Mouse (Mus musculus): ENCODE data around the gene Lsm10. TPM values are rescaled to one million over a fixed set of nuclear protein-coding genes. Genes with fewer than 3 reads are reported as not detected.

Gene Lsm10
- 48.5 and 51.6 TPM in 2 replicates for polyA plus RNA-seq (2015; fragmentation: Nextera tagmentation; extraction: Ambion mirVana)

DNA sequence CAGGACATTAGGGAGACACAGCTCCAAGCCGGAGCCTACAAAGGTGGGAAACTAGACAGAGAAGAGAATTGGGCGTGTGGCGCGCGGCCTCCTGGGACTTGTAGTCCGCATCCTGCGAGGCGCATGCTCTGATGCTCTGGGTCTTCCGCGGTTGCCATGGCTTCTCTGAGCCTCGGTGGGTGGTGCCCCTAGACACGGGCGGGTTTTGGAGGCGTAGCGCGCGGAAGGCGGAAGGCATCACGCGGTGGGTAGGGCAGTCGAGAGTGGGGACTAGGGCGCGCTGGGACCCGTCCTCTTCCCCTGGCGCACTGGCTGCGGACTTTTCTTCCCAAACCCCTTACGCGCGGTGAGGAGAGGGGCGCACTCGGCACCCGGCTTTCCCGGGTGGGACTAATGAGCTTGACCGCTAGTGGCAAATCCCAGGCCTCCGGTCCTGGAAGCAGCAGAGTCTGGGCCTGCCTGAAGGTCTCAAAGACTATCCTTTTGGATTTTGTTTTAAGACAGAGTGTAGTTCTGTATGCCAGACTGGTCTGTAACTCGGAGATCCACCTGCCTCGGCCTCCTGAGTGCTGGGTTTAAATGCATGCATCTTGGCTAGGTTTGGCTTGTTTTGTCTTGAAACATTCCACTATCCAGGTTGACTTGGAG, at the start of gene Lsm10:
TSS of gene Lsm10 (plus strand) at position 160 of the 648 bp plus-strand sequence.
- peak; percentile 96 for ATAC-seq (ENCODE audit: low FRiP score)
- no peaks in the 10 kb centered on the region for H3K27me3 ChIP-seq (replicated peaks)
- peak within 1 kb of the TSS; percentile 78 for H3K9ac ChIP-seq (replicated peaks)
- peaks cover 18% of the 10 kb centered on the region for H3K4me1 ChIP-seq
- H3K4me2 ChIP-seq = peak within 1 kb of the TSS; percentile 65
- 4% methylated on average over 32 of the region's 37 CpGs for WGBS
- H3K27ac ChIP-seq (replicated peaks) = peak within 1 kb of the TSS; percentile 90
- peak within 1 kb of the TSS; percentile 65 for H3K4me3 ChIP-seq (replicated peaks)
- H3K36me3 ChIP-seq = no peaks in the 10 kb centered on the region
- no peaks in the 10 kb centered on the region for H3K9me3 ChIP-seq (replicated peaks)

DNA sequence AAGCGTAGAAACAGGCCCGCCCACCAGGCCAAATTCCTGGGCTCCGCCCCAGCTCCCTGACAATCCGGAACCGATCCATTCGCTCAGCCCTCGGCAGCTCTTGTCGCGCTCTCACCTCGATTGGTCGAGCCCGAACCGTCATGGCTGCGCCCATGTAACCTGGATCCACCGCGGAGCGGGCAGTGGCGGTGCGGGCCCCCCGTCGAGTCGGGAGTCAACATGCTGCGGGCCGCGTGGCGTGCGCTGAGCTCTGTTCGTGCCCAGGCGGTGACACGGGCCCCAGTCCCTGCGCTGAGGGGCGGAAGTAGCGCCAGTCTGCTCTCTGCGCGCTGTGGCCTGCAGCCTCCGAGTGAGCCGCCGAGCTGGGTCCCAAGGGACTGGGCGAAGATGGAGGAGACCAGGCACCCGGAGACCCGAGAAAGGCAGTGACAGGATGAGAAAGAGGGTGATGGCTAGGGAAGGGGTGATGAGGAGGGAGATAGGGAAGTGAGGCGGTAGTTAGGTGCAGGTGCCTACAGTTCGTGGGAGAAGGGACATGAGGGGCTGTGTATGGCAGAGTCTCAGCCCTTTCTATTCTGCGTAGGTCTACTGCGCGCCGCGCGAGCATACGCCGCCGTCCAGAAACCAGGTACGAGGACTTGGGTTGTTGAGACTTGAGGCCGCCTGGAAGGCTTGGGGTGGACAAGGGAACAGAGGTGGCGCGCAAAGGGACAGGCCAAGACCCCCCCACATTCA, 49.4 kb upstream of the Lsm10 start, which contains the start of gene Mrps15:
TSS of gene Mrps15 (plus strand) at position 75 of the 735 bp plus-strand sequence.
- no peaks in the 10 kb centered on the region for H3K27me3 ChIP-seq (replicated peaks)
- peak within 1 kb of the TSS; percentile 90 for H3K27ac ChIP-seq (replicated peaks)
- H3K36me3 ChIP-seq = peaks cover 27% of the 10 kb centered on the region
- H3K9me3 ChIP-seq (replicated peaks) = no peaks in the 10 kb centered on the region
- H3K4me1 ChIP-seq = peaks cover 16% of the 10 kb centered on the region
- peak within 1 kb of the TSS; percentile 98 for H3K4me3 ChIP-seq (replicated peaks)
- peak within 1 kb of the TSS; percentile 94 for H3K4me2 ChIP-seq
- WGBS = under 1% methylated on average over 56 of the region's 56 CpGs
- ATAC-seq (ENCODE audit: low FRiP score) = peak; percentile 96
- H3K9ac ChIP-seq (replicated peaks) = peak within 1 kb of the TSS; percentile 90

DNA sequence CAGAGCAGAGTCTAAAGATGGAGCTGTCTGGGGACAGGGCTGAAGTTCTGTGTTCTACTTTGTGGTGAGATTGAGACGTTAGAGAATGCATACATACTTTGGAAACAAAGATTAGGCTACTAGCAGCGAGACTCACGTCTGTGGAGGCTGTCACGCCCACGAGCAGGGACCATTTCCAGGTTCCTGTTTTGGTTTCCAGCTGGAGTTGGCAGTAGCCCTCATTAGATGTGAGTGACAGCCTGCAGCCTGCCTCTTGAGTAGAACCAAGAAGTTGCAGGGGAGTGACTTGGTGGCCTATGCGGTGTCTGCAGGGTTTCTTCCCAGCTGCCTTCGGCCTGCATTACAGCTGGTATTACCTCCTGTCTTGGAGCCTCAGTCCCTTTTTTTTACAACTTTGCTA, 44.8 kb upstream of the Lsm10 start:
- Histone ChIP-seq H3K9me3 (replicated peaks) (no peaks in the 10 kb centered on the region), H3K27me3 (replicated peaks) (no peaks in the 10 kb centered on the region), H3K9ac (replicated peaks) (no peak overlapping the region), H3K4me2 (no peak overlapping the region), H3K27ac (replicated peaks) (no peak overlapping the region), H3K4me3 (replicated peaks) (no peak overlapping the region), H3K36me3 (peaks cover 62% of the 10 kb centered on the region), H3K4me1 (peaks cover 16% of the 10 kb centered on the region)
- WGBS = 83% methylated on average over 7 of the region's 7 CpGs
- no peak for ATAC-seq (ENCODE audit: low FRiP score)

DNA sequence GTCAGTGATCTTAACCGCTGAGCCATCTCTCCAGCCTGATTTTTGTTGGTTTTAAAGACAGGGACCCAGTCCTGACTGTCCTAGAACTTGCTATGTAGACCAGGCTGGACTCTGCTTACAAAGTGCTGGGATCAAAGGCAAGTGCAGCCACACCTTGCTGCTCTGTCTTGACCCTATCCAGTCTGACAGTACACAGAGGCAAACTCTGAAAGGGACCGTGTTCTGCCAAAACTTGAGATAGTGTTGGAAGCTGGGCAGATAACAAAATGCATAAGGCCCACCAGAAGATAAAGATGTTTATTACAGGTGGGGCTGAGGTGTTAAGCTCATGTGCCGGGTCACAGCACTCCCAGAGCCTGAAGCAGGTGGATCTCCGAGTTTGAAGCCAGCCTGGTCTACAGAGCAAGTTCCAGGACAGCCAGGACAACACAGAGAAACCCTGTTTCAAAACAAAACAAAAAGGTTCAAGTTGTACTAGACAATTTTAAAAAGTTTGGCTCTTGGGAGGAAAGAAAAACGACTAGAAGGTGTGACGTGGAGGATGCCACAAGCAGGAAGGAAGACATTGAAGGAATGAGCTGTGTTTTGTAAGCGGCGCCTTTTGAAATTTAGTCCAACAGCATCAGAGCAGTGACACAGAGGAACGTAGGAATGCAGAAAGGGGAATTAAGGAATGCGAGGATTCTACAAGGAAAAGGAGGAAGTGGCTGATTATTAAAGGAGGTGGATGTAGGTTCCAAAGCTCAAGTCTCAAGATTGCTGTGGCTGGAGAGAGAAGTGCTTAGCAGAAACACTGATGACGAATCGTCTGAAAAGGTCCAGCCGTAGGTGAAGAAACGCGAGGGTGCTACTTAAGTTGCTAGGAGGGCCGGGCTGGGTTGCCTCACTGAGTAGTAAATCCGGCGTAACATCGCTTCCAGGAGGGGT, 39.0 kb upstream of the Lsm10 start:
- Histone ChIP-seq H3K27ac (replicated peaks) (no peak overlapping the region; the same call in 1 of the 2 replicates), H3K36me3 (peaks cover 31% of the 10 kb centered on the region), H3K4me3 (replicated peaks) (peak overlapping the region; percentile 79), H3K4me1 (peaks cover 28% of the 10 kb centered on the region), H3K27me3 (replicated peaks) (no peaks in the 10 kb centered on the region), H3K4me2 (peak overlapping the region; percentile 86), H3K9ac (replicated peaks) (peak overlapping the region; percentile 51), H3K9me3 (replicated peaks) (no peaks in the 10 kb centered on the region)
- ATAC-seq (ENCODE audit: low FRiP score) = 0 out of 2 replicates have a peak, but pooled peaks have one; percentile 15
- WGBS = 16% methylated on average over 19 of the region's 19 CpGs

DNA sequence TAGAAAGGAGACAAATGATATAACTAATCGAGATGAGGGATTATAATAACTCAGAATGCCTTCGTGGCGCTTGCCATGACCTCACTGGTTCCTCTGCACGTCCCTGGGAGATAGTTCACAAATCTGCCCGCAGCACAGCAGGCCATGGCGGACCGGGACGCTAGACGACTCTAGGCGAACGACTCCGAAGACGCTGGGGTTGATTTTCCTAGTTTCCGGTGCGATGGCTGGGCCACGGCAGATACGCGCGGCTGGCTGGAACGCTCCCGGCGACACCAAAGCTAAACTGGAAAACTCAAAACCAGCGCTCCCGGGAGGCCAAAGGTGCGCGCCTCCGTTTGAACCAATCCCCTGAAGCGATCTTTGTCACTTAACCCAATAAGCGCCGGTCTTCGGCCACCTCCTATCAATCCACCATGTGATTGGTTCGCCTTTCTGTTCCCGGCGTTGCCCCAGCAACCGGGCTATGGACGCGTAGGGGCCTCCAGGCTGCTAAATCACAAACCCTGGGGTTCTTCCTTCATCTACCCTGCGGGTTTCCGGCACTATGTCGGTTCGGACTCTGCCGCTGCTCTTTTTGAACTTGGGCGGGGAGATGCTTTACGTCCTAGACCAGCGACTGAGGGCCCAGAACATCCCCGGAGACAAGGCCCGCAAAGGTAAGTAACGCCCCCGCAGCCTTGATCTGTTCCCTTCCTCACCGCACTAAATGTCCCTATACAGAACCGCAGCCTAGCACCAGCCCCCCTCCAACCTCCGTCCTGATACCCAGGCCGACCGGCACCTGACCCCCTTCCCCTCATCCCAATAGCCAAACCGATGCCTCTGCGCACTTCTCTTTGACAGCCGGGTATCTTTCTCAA, 38.1 kb upstream of the Lsm10 start, which contains the start of gene Oscp1:
TSS of gene Oscp1 (plus strand) at position 432 of the 863 bp plus-strand sequence.
- Histone ChIP-seq H3K27me3 (replicated peaks) (no peaks in the 10 kb centered on the region), H3K4me2 (peak within 1 kb of the TSS; percentile 86), H3K36me3 (peaks cover 24% of the 10 kb centered on the region), H3K4me3 (replicated peaks) (peak within 1 kb of the TSS; percentile 79), H3K4me1 (peaks cover 29% of the 10 kb centered on the region), H3K9me3 (replicated peaks) (no peaks in the 10 kb centered on the region), H3K9ac (replicated peaks) (peak within 1 kb of the TSS; percentile 76), H3K27ac (replicated peaks) (peak within 1 kb of the TSS; percentile 78)
- ATAC-seq (ENCODE audit: low FRiP score) = peak; percentile 98
- under 1% methylated on average over 57 of the region's 57 CpGs for WGBS

DNA sequence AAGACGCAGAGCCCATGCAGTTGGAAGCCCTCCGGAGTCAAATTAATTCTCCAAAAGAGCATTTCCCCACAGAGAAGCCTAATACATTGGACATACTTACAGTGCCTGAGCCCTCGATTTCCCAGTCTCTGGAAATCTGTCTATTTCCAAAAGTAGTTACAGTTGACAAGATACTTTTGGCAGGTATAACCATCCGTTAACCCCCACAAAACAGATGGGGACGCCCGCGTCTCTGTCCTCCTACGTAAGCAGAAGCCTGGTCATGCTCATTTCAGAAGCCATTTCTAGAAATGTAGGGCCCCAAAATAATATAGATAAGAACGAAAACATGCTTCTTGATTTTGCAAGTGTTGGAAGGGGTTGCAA, 37.4 kb upstream of the Lsm10 start:
- H3K36me3 ChIP-seq = peaks cover 18% of the 10 kb centered on the region
- H3K27me3 ChIP-seq (replicated peaks) = no peaks in the 10 kb centered on the region
- H3K9me3 ChIP-seq (replicated peaks) = no peaks in the 10 kb centered on the region
- H3K27ac ChIP-seq (replicated peaks) = peak overlapping the region; percentile 78
- ATAC-seq (ENCODE audit: low FRiP score) = no peak
- peaks cover 29% of the 10 kb centered on the region for H3K4me1 ChIP-seq
- WGBS = 39% methylated on average over 9 of the region's 9 CpGs
- H3K4me3 ChIP-seq (replicated peaks) = peak overlapping the region; percentile 79
- peak overlapping the region; percentile 76 for H3K9ac ChIP-seq (replicated peaks)
- H3K4me2 ChIP-seq = peak overlapping the region; percentile 86

DNA sequence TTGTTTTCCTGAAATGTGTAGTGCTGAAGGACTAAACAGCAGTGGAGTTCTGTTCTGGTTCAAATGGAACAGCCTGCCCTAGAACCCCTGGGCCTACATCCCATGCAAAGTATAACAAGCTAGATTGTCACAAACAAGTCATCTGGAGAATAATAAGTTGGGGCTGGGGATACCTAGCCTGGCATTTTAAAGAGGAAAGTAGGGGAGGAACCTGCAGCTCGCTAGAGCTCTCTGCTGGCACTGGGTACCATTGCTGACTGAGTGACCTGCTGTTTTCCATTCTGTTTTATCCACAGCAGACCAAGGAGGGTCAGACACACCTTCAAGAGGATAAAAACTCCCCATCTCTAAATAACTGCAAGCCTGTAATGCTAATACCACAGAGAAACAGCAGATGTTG, 33.6 kb upstream of the Lsm10 start:
- Histone ChIP-seq H3K4me2 (no peak overlapping the region), H3K9ac (replicated peaks) (no peak overlapping the region), H3K36me3 (no peaks in the 10 kb centered on the region), H3K27ac (replicated peaks) (no peak overlapping the region), H3K4me1 (peaks cover 22% of the 10 kb centered on the region), H3K4me3 (replicated peaks) (no peak overlapping the region), H3K27me3 (replicated peaks) (no peaks in the 10 kb centered on the region), H3K9me3 (replicated peaks) (no peaks in the 10 kb centered on the region)
- no peak for ATAC-seq (ENCODE audit: low FRiP score)
- 36% methylated on average over 1 of the region's 1 CpGs for WGBS

DNA sequence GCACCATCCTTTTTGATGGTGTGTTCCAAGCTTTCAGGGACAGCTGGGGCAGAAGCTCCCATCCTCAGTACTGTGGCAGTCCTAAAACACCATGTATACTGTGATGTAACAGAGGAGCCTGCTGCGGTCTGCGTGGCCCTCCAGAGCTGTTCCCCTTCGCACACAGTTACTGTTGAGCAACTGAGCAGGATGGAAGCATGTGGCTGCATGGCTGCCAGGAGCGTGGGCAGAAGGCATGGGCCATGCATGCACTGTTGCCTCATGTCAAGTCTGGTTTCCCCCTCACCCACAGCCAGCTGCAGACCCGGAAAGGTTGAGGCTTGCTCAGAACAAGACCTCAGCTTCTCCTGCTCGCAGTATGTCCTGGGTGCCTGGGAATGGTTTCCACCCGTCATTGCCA, 31.2 kb upstream of the Lsm10 start:
- Histone ChIP-seq H3K4me1 (peaks cover 7% of the 10 kb centered on the region; the same call in 1 of the 2 replicates), H3K4me2 (no peak overlapping the region), H3K4me3 (replicated peaks) (no peak overlapping the region), H3K27ac (replicated peaks) (no peak overlapping the region), H3K36me3 (no peaks in the 10 kb centered on the region), H3K9me3 (replicated peaks) (no peaks in the 10 kb centered on the region), H3K9ac (replicated peaks) (no peak overlapping the region), H3K27me3 (replicated peaks) (no peaks in the 10 kb centered on the region)
- WGBS = 90% methylated on average over 7 of the region's 7 CpGs
- no peak for ATAC-seq (ENCODE audit: low FRiP score)

DNA sequence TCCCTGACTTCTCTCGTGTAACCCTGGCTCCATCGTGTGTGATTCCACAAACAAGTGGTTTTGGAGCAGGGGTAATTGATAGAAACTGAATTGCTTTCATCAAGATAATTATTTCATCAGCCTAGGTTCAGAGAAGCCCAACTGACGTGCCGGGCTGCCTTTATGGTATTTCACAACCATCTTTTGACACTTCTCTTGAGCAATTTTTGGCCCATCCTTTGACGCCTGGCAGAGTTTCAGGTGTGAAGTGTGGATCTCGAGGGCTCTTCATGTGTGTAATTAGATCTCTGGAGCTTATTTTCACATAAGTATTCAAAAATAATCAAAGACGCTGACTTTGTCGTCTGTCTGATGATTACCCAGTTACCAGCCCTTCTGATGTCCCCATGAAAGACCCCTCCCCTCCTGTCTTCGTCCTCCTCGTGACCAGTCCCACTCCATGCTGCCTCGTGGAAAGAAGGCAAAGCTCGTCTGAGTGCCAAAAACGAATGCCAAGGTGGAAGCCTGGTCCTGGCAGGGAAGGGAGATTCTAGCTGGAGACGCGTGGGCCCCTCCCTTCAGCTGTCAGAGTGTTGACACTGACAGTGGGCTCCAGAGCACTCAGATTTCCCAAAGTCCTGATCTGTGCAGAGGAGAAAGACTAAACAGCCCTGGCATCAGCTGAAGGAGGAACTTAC, 28.9 kb upstream of the Lsm10 start:
- no peak for ATAC-seq (ENCODE audit: low FRiP score)
- WGBS = 82% methylated on average over 15 of the region's 15 CpGs
- Histone ChIP-seq H3K36me3 (no peaks in the 10 kb centered on the region), H3K27me3 (replicated peaks) (no peaks in the 10 kb centered on the region), H3K4me2 (no peak overlapping the region), H3K9ac (replicated peaks) (no peak overlapping the region), H3K27ac (replicated peaks) (no peak overlapping the region), H3K9me3 (replicated peaks) (no peaks in the 10 kb centered on the region), H3K4me1 (no peaks in the 10 kb centered on the region), H3K4me3 (replicated peaks) (no peak overlapping the region)

DNA sequence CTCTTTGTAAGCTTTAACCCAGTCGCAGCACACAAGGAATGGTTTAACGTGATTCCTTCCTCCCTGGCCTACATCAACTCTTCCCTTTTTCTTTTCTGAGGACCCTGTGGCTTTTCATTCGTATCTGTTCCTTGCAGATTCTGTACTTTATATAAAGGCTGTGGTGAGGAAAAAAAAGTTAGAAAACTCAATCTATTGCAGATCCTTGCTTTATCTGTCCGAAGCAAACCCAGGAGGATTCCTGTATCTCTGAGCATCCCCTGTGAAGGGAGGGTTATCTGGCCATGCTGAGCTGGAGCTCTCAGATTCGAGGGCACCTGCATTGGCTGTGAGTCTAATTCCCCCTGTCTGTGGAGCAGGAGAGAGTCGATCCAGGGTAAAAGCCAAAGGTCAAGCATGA, 27.6 kb upstream of the Lsm10 start:
- Histone ChIP-seq H3K4me2 (no peak overlapping the region), H3K9ac (replicated peaks) (no peak overlapping the region), H3K36me3 (0 out of 2 replicates have a peak, but pooled peaks cover 3% of the 10 kb centered on the region), H3K4me3 (replicated peaks) (no peak overlapping the region), H3K27ac (replicated peaks) (no peak overlapping the region), H3K27me3 (replicated peaks) (no peaks in the 10 kb centered on the region), H3K9me3 (replicated peaks) (no peaks in the 10 kb centered on the region), H3K4me1 (no peaks in the 10 kb centered on the region)
- 91% methylated on average over 6 of the region's 6 CpGs for WGBS
- ATAC-seq (ENCODE audit: low FRiP score) = no peak
